Mouse (Mus musculus): ENCODE results near the gene Chp1.

DNA sequence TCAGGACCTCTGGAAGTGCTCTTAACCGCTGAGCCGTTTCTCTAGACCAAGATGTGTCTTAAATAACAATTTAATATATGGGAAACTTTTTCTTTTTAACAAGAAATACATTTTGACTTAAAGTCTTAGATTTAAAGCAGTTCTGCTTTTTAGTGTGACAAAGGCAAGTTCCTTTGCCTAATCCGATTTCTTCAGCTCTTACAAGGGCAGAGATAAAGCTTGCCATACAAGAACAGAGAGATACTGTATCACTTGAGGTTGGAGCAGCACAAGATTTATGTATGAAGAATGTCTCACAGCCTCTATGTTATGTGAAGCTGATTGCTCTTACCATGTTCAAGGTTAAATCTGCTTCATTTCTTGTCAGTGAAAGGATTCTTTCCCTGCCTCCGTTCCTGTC lies 17.8 kb downstream of the Chp1 start:
- no peak for TF ChIP-seq POLR2A (IDR thresholded peaks at IDR 0.05; ENCODE audit: borderline replicate concordance, extremely low read depth, insufficient read depth, insufficient read length, poor library complexity, severe bottlenecking)
- TF ChIP-seq CTCF (IDR thresholded peaks at IDR 0.05; ENCODE audit: borderline replicate concordance, extremely low read depth, insufficient read depth, insufficient read length) = no peak

All from brain, embryonic 14.5 days (tissue).